Mouse (Mus musculus) hindlimb bud, embryonic 11.5 days (tissue): ENCODE results near the gene Fitm1.

ENCODE experiments used
- DNase-seq: peaks from one replicate; pipeline ENCODE4 v3.0.0-alpha.2; 2012; ENCODE audit warnings: low read depth, low spot score; ENCODE audit errors: extremely low spot score

Gene Fitm1

GRCm38 (mm10) chr14:55567496-55567895 lies 7.9 kb upstream of the Fitm1 start:
- no peak for DNase-seq

- DNase-seq: no peak
Observed at GRCm38 (mm10) chr14:55570588-55570987, 4.8 kb upstream of the Fitm1 start.

DNA sequence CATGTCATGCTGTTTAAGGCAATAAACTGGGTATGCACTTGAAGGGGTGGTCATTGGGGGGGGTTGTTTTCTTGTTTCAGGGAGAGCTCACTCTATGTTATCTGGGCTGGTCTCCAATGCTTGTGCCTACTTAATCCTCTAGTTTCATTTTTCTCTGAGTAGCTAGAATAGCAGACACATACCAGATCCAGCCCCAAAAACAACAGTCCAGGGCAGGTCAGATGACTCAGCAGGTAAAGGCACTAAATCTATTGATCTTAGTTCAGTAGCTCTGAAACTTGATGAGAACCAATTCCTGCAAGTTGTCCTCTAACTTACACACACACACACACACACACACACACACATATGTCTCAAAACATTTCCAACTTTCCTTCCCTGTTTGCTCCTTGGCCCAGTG lies 3.7 kb upstream of the Fitm1 start:
- no peak for DNase-seq

DNA sequence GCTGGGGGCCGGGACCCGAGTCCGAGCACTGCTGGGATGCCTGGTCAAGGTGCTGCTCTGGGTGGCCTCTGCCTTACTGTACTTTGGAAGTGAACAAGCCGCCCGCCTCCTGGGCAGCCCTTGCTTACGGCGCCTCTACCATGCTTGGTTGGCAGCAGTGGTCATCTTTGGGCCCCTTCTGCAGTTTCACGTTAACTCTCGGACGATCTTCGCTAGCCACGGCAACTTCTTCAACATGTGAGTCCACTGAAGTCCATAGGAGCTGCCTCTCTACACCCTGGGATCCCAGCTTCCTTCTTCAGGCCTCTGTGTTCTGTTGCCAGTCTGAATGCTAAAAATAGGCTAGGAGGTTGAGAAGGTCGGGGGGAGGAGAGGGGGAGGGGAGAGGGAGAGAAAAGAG lies 294 bp downstream of the Fitm1 start:
- no peak for DNase-seq

- DNase-seq: no peak
Observed at GRCm38 (mm10) chr14:55576376-55576775, 959 bp downstream of the Fitm1 start.

- no peak for DNase-seq
Observed at GRCm38 (mm10) chr14:55577871-55578667, 2.7 kb downstream of the Fitm1 start, which contains the start of gene Psme1. Psme1 (plus strand) TSS chr14:55578123.

DNA sequence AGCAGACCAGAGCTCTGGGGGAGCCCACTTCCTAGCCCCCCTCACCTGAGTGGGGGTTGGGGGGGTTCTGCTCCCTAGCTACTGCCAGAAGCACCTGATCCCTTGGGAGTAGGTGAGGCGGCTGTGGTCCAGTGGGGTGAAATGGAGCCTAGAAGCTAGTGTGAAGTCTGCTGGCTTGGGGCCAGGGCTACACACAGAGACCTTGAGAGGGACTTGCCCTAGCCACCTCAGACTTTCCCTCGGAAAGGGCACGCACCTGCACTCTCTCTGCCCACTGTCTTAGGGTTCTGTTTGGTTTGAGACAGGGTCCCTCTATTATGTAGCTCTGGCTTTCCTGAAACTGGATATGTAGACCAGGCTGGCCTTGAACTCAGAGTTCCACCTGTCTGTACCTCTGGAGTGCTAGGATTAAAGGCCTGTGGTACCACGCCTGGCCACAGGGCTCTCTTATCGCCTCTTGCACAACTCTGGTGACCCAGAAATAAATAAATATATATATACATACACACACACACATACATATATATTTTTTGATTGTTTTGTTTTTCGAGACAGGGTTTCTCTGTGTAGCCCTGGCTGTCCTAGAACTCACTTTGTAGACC lies 3.4 kb downstream of the Fitm1 start:
- no peak for DNase-seq

DNA sequence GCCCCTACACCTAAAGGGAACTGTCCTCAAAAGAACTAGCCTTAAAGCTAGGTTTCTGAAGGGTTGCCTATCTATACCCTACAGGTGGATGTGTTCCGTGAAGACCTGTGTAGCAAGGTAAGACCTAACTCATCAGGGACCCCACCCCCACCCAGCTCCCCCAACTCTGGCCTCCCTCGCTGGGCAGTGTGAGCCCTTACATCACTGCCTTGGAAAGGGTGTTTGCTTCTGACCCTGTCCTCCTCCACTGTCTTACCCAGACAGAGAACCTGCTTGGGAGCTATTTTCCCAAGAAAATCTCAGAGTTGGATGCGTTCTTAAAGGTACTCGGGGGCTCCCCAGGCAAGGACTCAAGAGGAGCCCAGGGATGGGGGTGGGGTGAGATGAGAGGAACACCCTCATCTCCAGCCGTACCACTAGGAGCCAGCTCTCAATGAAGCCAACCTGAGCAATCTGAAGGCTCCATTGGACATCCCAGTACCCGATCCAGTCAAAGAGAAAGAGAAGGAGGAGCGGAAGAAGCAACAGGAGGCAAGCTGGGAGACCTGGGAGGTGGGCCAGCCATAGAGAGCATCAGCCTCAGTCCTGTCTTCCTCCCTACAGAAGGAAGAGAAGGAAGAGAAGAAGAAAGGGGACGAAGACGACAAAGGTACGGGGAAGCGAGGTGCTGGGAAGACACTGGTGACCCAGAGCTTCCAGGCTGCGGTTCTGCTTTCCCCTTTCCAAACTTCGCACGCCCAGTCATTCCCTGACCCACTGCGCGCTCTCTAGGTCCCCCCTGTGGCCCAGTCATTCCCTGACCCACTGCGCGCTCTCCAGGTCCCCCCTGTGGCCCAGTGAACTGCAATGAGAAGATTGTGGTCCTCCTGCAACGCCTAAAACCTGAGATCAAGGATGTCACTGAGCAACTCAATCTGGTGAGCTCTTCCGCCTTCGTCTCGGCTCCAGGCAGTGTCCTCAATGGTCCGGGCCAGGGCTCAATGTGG lies 4.4 kb downstream of the Fitm1 start:
- DNase-seq: no peak

GRCm38 (mm10) chr14:55580731-55581130 lies 5.3 kb downstream of the Fitm1 start:
- no peak for DNase-seq

DNA sequence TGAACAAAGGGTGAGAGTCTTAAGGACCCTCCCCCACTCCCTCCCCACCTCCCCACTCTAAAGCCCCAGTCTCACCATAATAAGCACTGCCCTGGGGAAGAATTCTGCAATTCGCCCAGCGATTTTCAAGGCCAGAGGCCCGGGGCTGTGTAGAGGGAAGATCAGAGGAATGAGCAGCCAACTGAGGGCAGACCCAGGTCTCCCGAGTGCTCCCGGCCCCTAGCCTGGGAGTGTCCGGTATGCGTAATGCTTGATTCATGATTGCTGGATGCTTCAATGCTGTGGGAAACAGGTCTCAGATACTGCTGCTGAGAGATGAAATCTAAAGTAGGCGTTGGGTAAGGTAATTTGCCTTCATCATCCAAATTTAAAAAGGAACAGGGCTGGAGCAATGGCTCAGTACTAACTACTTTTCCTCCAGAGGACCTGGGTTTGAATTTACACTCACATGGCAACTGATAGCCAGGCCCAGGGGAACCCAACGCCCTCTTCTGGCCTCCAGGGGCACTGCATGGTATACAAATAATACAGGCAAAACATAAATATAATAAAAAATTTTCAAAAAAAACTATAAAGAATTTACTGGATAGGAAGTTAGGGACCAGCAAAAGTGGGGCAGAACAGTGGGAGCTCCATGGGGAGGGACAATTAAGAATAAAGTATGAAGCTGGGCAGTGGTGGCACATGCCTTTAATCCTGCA lies 6.7 kb downstream of the Fitm1 start:
- DNase-seq: no peak

GRCm38 (mm10) chr14:55584303-55584701 lies 8.9 kb downstream of the Fitm1 start:
- no peak for DNase-seq

DNA sequence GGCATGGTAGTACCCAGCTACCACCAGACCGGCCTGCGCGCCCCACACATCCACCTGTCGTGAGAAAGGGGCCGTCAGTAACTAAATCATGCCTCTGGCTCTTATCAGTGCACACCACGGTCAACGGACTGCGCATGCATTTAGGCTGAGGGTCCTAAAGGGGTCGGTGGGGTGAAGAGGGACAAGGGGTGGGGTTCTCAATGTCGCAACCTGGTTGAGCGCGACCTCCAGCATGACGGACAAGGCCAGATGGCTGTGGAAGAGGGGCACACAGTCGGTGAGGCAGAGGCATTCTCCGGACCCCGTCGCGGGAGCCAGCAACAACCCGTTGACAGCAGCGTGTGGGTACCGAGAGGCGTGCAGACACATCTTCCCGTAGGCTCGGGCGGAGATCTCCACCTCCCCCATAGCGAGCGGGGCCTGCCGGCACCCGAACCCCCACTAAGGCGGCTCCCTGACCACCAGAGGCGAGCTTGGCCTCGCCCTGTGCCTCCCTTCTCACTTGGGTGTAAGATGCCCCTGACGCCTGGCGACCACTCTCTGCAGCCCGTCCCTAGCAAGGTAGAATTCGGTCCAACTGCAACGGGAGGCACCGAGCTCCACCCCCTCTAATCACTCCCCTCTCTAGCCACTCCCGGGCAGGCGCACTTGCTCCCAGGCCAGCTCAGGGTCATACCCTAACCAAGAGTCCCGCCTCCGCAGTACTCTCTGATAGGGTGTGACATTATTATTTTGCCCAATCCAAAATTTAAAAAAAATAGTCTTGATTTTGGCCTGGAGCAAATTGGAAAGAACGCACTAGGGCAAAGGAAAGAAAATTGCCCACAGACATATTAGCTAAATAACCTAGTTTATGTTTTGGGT lies 9.5 kb downstream of the Fitm1 start, which contains the start of gene Emc9:
TSS of gene Emc9 (minus strand) at position 601 of the 864 bp plus-strand sequence.
- no peak for DNase-seq

GRCm38 (mm10) chr14:55585566-55585960 lies 10.1 kb downstream of the Fitm1 start:
- no peak for DNase-seq

DNA sequence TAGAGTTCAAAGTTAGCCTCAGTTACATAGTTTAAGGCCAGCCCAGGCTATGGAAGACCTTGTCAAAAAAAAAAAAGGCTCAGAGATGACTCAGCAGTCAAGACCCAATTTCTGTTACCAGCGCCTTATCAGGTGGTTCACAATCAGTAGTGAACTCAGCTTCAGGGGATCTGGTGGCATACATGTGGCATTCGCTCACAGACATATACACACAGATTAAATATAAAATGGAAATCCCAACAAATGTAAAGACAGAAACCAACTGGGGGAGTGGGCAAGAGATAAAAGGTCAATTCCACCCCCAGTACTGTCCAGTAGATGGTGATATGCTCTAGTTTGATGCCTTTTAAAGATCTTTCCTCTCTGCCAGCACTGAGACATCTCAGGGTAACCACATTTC lies 10.7 kb downstream of the Fitm1 start:
- DNase-seq: no peak

GRCm38 (mm10) chr14:55589271-55589670 lies 13.9 kb downstream of the Fitm1 start:
- no peak for DNase-seq

GRCm38 (mm10) chr14:55589771-55590448 lies 14.5 kb downstream of the Fitm1 start:
- DNase-seq: no peak

- DNase-seq: peak; percentile 74
Observed at GRCm38 (mm10) chr14:55590748-55591330, 15.4 kb downstream of the Fitm1 start, which contains the start of gene Psme2. Psme2 (minus strand) TSS chr14:55591113.

DNA sequence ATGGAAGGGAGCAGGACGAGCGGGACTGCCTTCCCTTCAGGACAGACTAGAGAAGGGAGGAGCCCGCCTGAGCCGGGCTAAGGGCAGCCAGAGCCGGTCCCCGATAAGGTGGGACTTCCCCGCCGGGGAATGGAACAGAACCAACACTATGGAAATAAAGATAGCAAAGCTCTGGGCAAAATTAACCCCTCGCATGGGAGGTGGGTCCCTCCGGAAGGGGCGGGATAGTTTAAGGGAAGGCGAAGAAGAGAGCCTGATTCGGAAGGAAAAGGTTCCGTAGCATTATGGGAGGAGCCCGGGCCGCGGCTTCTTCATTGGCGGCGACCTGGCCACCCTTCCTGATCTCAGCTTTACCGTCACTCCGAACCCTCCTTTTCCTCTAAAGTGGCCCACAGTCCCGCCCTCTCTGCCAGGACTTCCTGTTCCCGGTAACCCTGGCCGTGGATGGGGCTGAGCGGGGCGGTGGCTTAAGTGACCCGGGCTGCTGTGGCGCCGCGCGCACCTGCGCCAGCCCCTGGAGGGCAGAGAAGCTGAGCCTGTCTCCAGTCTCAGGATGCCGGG lies 16.0 kb downstream of the Fitm1 start, which contains the start of gene Rnf31:
TSS of gene Rnf31 (plus strand) at position 378 of the 561 bp plus-strand sequence.
- peak; percentile 77 for DNase-seq
